Mouse (Mus musculus) forebrain, embryonic 10.5 days (tissue): ENCODE measurements at regions not wholly inside any gene's neighbourhood (a gene's known extent, or its start where the extent isn't known, plus 50 kb on each side); places are given as distances from the start of the nearest gene placed in this dataset.

Experiments used
- DNase-seq: peaks from one replicate; pipeline ENCODE4 v3.0.0-alpha.2; 2017; ENCODE audit warnings: low spot score; ENCODE audit errors: extremely low spot score
- H3K27ac ChIP-seq: fragments of 300-500 bp; sonication (generic); 2 replicates; pipeline ENCODE4 v1.5.1; 2016; ENCODE audit warnings: mild to moderate bottlenecking
- H3K27me3 ChIP-seq: fragments of 300-500 bp; sonication (generic); 2 replicates; pipeline ENCODE4 v1.6.1; 2016; ENCODE audit warnings: mild to moderate bottlenecking; ENCODE audit not compliant: poor library complexity, severe bottlenecking
- H3K36me3 ChIP-seq: fragments of 300-500 bp; sonication (generic); replicated peaks from 2 replicates; pipeline ENCODE4 v1.6.1; 2016; ENCODE audit warnings: mild to moderate bottlenecking, moderate library complexity
- H3K4me1 ChIP-seq: fragments of 300-500 bp; sonication (generic); 2 replicates; pipeline ENCODE4 v1.6.1; 2016
- H3K4me3 ChIP-seq: fragments of 300-500 bp; sonication (generic); 2 replicates; pipeline ENCODE4 v1.5.1; 2016; ENCODE audit warnings: mild to moderate bottlenecking, moderate library complexity
- H3K9me3 ChIP-seq: fragments of 300-500 bp; sonication (generic); 2 replicates; pipeline ENCODE4 v1.6.1; 2016; ENCODE audit warnings: mild to moderate bottlenecking, moderate library complexity
- WGBS: fragments of 180-500 bp; shearing (Covaris S2); methylation state at CpG from one replicate; pipeline ENCODE4 v1.1.7; 2016; 5-methylcytosine and 5-hydroxymethylcytosine counted together

DNA sequence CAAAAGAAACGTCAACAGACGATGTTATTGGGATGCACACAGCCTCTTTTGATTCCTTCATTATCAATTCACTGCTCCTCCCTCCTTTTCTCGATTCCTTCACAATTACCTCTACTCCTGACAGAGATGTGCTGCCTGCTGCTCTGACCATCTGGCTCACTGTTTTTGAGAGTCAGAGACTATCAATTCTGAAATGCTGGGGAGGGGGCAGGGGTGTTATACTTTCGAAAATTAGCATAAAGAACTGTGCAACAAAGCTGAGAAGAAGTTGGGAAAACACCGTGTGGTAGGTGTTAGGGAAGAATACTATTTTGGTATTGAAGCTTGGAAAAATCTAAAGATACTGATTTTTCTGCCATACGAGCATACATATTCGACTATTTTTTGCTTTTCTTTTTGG lies 96.4 kb downstream of the Nedd1 start:
- Histone ChIP-seq H3K36me3 (no peaks in the 10 kb centered on the region), H3K4me1 (peaks cover 6% of the 10 kb centered on the region), H3K27ac (no peak overlapping the region), H3K27me3 (no peaks in the 10 kb centered on the region), H3K9me3 (no peaks in the 10 kb centered on the region), H3K4me3 (no peak overlapping the region)
- 86% methylated on average over 7 of the region's 7 CpGs for WGBS
- no peak for DNase-seq

DNA sequence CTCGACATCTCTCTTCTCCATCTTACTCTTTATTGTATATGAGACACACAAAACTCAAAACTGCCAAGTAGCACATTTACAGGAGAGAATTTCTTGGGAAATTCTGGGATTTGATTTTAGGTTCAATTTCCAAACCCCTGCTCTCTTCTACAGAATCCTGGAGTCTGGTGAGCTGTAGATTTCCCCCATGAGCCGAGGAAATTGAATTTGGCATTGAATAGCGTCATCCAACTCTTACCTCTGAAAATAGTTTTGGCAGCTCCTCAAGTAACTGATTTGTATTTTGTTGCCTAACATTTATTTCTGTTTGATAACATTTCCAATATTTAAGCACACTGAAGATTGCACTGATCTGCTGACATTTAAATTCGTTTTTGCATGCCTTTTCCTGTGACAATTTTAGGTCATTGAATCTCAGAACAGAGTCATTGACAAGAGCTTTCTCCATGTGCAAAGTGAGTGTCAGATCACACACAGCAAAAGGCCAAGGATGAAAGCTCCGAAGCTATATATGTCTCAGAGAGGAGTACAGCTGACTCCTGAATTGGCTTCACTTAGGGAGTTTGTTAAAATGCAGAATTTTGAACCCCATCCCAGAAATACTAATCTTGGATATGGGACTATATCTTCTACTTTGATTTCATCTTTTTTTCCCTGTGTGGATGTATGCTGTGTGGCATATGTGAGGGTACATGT lies 106.4 kb downstream of the Nedd1 start:
- Histone ChIP-seq H3K27ac (no peak overlapping the region), H3K27me3 (peaks cover 27% of the 10 kb centered on the region), H3K36me3 (no peaks in the 10 kb centered on the region), H3K4me3 (no peak overlapping the region), H3K4me1 (peaks cover 13% of the 10 kb centered on the region), H3K9me3 (no peaks in the 10 kb centered on the region)
- no peak for DNase-seq
- 86% methylated on average over 4 of the region's 5 CpGs for WGBS

- WGBS, result 61% methylated on average over 6 of the region's 6 CpGs
Observed at GRCm38 (mm10) chr10:92614341-92614740, 107.9 kb downstream of the Nedd1 start.

DNA sequence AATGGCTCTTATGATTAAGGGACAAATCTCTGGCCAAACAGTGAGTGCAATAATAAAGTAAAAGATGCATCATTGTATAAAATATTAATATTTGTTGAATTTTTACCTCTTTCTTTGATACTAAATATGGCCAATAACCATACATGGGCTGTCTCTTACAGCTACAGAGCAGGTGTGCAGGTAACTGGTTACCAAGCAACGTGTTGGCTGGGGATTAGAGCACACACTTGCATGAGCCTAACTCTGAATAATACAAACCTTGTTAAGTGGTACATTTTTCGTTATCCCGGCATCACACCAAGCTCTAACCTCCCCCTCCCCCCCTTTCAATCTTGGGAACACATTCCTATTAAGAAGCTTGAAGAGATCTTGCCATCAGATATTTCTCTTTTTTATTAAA lies 111.2 kb downstream of the Nedd1 start:
- H3K27ac ChIP-seq, result no peak overlapping the region; the same call in 1 of the 2 replicates
- 65% methylated on average over 3 of the region's 3 CpGs for WGBS

More at GRCm38 (mm10) chr10:92614341-92614740, 107.9 kb downstream of the Nedd1 start:
- Histone ChIP-seq H3K36me3 (no peaks in the 10 kb centered on the region), H3K4me3 (no peak overlapping the region), H3K27me3 (peaks cover 42% of the 10 kb centered on the region), H3K9me3 (no peaks in the 10 kb centered on the region), H3K27ac (no peak overlapping the region), H3K4me1 (peaks cover 20% of the 10 kb centered on the region)
- no peak for DNase-seq

DNA sequence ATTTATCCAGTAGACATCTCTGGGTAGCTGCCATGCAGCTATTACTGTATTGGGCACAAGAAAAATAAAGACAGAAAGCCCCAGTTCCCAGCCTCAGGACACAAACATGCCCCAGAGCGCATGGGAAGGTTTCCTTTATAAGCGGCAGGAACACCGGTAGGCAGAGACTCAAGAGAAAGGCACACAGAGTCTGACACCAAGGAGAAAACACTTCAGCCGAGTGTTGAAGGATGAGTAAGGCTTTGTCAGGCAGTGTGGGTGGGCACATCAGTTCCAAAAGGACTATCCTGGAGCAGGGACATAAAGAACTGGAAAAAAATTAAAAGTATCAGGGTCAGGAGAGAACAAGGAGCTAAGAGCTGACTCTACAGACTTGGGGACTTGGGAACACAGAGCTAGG lies 115.5 kb downstream of the Nedd1 start:
- DNase-seq, result no peak
- no peak overlapping the region for H3K4me3 ChIP-seq
- peak overlapping the region; percentile 35 for H3K27ac ChIP-seq
- H3K4me1 ChIP-seq, result peaks cover 40% of the 10 kb centered on the region
- 17% methylated on average over 4 of the region's 4 CpGs for WGBS
- H3K9me3 ChIP-seq, result no peaks in the 10 kb centered on the region
- no peaks in the 10 kb centered on the region for H3K36me3 ChIP-seq
- H3K27me3 ChIP-seq, result peaks cover 84% of the 10 kb centered on the region

More for the DNA sequence above, 111.2 kb downstream of the Nedd1 start:
- Histone ChIP-seq H3K9me3 (no peaks in the 10 kb centered on the region), H3K36me3 (no peaks in the 10 kb centered on the region), H3K4me3 (no peak overlapping the region), H3K4me1 (peaks cover 40% of the 10 kb centered on the region), H3K27me3 (peaks cover 72% of the 10 kb centered on the region)
- DNase-seq, result no peak

- no peak overlapping the region for H3K27ac ChIP-seq
- WGBS, result 16% methylated on average over 3 of the region's 3 CpGs
- no peaks in the 10 kb centered on the region for H3K9me3 ChIP-seq
- peaks cover 89% of the 10 kb centered on the region for H3K27me3 ChIP-seq
- peaks cover 40% of the 10 kb centered on the region for H3K4me1 ChIP-seq
- no peaks in the 10 kb centered on the region for H3K36me3 ChIP-seq
- H3K4me3 ChIP-seq, result no peak overlapping the region
- DNase-seq, result peak; percentile 29
Observed at GRCm38 (mm10) chr10:92605646-92606045, 116.6 kb downstream of the Nedd1 start.

DNA sequence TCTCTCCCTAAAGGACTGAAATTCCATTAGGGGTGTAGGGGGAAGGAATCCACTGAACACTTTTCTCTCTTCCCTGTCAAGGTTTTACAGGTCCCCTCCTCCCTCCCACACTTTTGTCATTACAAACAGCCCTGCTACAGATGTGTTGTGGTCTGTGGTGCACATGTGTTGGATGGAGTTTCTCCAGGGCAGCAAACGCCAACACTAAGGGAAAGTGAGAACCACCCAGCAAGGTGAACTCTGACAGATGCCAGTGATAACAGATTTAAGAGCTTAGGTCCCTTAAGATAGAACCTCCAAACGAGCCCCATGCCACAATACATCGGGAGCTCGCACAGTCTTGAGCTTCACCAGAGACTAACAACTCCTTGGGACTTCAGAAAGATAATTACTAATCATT lies 122.1 kb downstream of the Nedd1 start:
- peaks cover 80% of the 10 kb centered on the region for H3K27me3 ChIP-seq
- 74% methylated on average over 4 of the region's 4 CpGs for WGBS
- H3K4me1 ChIP-seq, result peaks cover 35% of the 10 kb centered on the region
- no peak for DNase-seq
- no peaks in the 10 kb centered on the region for H3K9me3 ChIP-seq
- no peaks in the 10 kb centered on the region for H3K36me3 ChIP-seq
- no peak overlapping the region for H3K4me3 ChIP-seq
- 0 out of 2 replicates have a peak overlapping the region, but pooled peaks have one; percentile 13 for H3K27ac ChIP-seq

DNA sequence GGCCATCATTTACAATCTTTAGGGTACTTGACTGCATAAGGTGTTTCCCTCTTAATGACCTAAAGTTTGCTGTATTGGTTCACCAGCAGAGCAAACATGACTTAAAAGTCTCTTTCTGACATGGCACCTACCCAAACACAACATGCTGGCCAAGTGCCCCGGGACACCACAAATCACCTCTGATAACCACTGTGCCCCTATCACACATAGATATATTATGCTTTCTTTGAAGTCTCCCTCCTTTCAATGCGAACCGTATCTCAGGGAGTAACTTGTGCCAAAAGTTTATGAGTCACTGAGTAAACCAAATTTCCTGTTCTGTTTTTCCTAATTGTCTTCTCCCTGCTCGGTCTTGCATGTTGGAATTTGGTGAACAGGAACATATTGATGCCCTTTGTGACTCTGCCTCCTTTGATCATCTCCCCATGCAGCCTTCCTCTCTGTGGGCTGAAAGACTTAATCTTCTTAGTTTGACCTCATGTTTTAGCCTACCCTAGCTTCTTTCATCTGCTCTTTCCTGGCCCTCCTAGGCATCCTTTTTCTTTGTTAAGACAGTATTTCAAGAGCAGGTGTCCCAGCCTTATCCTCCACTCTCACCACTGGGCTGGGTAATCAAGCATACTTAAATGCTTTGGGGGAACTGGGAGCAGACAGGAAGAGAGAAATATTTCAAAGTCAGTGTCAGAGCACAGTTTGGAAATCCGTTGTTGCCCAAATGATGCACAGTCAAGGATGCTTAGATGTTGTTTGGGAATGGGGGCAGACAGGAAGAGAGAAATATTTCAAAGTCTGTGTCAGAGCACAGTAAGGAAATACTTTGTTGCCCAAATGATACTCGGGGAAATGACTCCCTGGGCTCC lies 126.5 kb downstream of the Nedd1 start:
- no peak for DNase-seq
- Histone ChIP-seq H3K27me3 (peaks cover 36% of the 10 kb centered on the region), H3K27ac (peak overlapping the region; percentile 74), H3K9me3 (no peaks in the 10 kb centered on the region), H3K4me1 (peaks cover 47% of the 10 kb centered on the region), H3K36me3 (no peaks in the 10 kb centered on the region), H3K4me3 (no peak overlapping the region)
- 13% methylated on average over 6 of the region's 6 CpGs for WGBS

DNA sequence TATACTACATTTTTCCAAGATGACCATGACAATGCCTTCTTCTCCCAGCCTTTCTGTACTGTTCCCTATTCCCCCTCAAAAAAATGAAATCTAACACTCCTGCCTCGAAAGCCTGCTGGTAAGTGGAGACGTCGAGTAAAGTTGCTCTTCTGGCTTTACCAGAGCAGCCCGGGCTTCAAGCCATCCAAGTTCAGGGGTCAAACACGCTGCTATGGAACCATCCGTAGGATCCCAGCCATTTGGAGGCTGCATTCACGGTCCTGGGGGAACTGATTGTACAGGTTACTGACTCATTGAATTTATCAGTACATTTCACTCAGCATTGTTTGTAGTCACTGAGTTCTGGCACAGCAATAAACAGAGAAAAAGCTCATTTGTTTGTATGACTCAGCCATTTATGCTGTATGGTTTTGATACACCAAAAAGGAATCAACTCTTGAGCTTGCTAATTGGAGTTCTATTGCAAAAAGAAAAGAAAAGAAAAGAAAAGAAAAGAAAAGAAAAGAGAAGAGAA lies 128.2 kb downstream of the Nedd1 start:
- WGBS, result 75% methylated on average over 7 of the region's 7 CpGs
- H3K27me3 ChIP-seq, result peaks cover 18% of the 10 kb centered on the region
- DNase-seq, result no peak
- no peaks in the 10 kb centered on the region for H3K36me3 ChIP-seq
- no peak overlapping the region for H3K4me3 ChIP-seq
- H3K4me1 ChIP-seq, result peaks cover 38% of the 10 kb centered on the region
- H3K9me3 ChIP-seq, result no peaks in the 10 kb centered on the region
- H3K27ac ChIP-seq, result 0 out of 2 replicates have a peak overlapping the region, but pooled peaks have one; percentile 8

DNA sequence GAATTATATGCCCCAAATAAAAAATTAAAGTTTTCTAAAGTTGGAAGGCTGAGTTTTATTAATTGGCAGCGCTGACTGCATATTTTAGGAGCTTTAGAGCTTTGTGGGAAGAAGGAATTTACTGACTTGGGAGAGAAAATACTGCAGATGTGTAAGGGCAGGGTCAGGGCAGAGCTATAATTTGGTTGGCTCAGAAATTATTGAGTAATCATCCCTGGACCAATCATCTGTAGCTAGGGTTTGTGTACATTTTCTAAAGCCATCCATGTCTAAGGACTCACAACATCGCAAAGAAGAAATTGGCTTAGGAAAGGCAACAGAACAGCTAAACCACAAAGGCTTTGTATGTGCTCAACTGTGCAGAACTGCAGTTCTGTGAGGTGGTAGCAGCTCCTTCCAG lies 143.3 kb downstream of the Nedd1 start:
- Histone ChIP-seq H3K4me1 (no peaks in the 10 kb centered on the region), H3K27ac (no peak overlapping the region), H3K27me3 (no peaks in the 10 kb centered on the region), H3K36me3 (no peaks in the 10 kb centered on the region), H3K9me3 (no peaks in the 10 kb centered on the region), H3K4me3 (no peak overlapping the region)
- no peak for DNase-seq
- 90% methylated on average over 2 of the region's 2 CpGs for WGBS

DNA sequence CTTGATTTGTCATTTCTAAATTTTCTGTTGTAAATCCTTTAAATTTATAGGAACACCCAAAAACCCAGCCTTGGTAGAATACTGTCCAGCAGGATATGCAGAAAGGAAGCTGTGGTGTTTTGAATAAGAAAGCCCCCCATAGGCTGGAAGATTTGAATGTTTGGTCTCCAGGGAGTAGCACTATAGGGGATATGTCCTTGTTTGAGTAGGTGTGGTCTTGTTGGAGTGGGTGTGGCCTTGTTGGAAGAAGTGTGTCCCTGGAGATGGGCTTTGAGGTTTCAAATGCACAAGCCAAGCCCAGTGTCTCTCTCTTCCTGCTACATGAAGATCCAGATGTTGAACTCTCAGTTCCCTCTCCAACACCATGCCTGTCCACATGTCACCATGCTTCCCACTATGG lies 151.7 kb downstream of the Nedd1 start:
- no peak for DNase-seq
- Histone ChIP-seq H3K4me1 (no peaks in the 10 kb centered on the region), H3K9me3 (no peaks in the 10 kb centered on the region), H3K27me3 (no peaks in the 10 kb centered on the region), H3K36me3 (no peaks in the 10 kb centered on the region), H3K27ac (no peak overlapping the region), H3K4me3 (no peak overlapping the region)

- 14% methylated on average over 4 of the region's 4 CpGs for WGBS
- no peaks in the 10 kb centered on the region for H3K36me3 ChIP-seq
- H3K4me3 ChIP-seq, result 0 out of 2 replicates have a peak overlapping the region, but pooled peaks have one; percentile 3
- H3K4me1 ChIP-seq, result peaks cover 60% of the 10 kb centered on the region
- H3K27ac ChIP-seq, result peak overlapping the region; percentile 89
- DNase-seq, result no peak
- H3K27me3 ChIP-seq, result peaks cover 53% of the 10 kb centered on the region
- no peaks in the 10 kb centered on the region for H3K9me3 ChIP-seq
Observed at GRCm38 (mm10) chr10:92557463-92557862, 164.8 kb downstream of the Nedd1 start.
